Mouse (Mus musculus): ENCODE measurements around the gene Nxph1. TPM values are rescaled to one million over a fixed set of nuclear protein-coding genes. Genes with fewer than 3 reads are reported as not detected.

The Nxph1 gene
- polyA plus RNA-seq, 1 experiment = not detected

DNA sequence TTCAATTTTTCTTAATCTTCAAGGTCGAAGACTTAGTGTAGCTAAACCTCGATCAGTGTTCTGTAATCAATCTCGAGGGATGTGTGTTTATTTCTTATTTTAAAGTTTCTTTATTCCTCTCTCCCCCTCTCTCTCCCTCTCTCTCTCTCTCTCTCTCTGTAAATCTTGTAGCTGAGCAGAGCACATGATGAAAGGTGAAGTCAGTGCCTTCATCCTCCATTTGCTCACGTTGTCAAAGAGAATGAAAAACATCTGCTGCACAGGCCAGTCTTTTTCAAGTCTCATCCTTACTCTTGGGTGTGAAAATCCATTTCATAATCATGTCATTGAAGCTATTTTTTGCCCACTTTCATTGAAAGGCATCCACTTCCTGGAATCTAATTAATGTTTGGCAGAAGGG lies 12.1 kb upstream of the Nxph1 start:
- WGBS = 17% methylated on average over 4 of the region's 4 CpGs
- TF ChIP-seq POLR2A (IDR thresholded peaks at IDR 0.05; ENCODE audit: insufficient read depth, low read depth, low read length) (no peak), CTCF (IDR thresholded peaks at IDR 0.05; ENCODE audit: insufficient read depth, low read depth, low read length) (no peak)
- Histone ChIP-seq H3K4me3 (ENCODE audit: insufficient read depth, low read depth, low read length) (no peak overlapping the region), H3K27ac (ENCODE audit: insufficient read depth, low read depth, low read length) (no peak overlapping the region), H3K4me1 (ENCODE audit: control insufficient read depth, insufficient read depth, low read length) (no peaks in the 10 kb centered on the region)

DNA sequence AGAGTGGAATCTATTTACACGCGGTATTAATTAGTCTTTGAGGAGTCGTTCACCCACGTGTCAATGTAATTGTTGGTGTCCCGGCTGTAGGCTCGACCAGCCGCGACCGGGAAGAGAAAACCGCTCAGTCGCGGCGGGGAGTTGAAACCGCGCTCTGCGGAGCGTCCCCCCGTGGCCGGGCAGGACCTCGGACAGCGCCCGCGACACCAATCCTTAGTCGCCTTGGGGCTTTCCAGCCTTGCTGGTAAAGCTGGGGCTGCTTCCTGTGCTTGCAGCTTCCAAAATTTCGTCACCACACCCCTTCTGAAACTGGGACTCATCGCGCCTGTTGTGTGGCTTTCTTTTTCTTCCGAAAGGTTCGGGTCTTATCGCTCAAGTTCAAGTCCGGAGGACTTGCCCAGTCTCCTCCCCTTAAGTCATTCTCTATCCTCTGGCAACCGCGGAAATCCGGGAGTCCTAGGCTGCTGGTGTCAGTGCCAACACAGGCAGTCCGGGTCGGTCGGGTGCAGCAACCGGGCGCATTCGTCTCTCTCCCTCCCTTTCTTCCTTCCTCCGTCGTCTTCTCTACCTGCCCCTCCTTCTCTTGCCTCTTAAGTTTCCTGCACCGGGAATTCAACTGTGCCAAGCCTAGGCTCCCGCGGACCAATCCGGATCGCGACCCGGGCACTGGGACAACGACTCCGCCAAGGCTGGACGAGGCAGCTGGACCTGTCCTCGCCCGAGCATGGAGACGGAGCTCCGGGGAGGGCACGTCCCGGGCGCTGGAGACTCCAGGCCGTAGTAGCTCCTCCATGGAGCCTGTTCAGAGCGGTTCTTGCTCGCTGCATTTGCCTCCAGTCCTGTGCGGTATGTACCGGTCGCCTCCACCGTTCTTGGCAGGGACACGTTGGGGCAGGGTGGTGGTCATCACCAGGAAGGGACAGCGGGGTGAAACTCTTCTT lies 510 bp downstream of the Nxph1 start:
- peak overlapping the region; percentile 49 for H3K27ac ChIP-seq (ENCODE audit: insufficient read depth, low read depth, low read length)
- TF ChIP-seq CTCF (IDR thresholded peaks at IDR 0.05; ENCODE audit: insufficient read depth, low read depth, low read length) (no peak), POLR2A (IDR thresholded peaks at IDR 0.05; ENCODE audit: insufficient read depth, low read depth, low read length) (no peak)
- WGBS = under 1% methylated on average over 68 of the region's 68 CpGs
- H3K4me1 ChIP-seq (ENCODE audit: control insufficient read depth, insufficient read depth, low read length) = peaks cover 11% of the 10 kb centered on the region; the same call in 1 of the 2 replicates
- H3K4me3 ChIP-seq (ENCODE audit: insufficient read depth, low read depth, low read length) = peak overlapping the region; percentile 75

DNA sequence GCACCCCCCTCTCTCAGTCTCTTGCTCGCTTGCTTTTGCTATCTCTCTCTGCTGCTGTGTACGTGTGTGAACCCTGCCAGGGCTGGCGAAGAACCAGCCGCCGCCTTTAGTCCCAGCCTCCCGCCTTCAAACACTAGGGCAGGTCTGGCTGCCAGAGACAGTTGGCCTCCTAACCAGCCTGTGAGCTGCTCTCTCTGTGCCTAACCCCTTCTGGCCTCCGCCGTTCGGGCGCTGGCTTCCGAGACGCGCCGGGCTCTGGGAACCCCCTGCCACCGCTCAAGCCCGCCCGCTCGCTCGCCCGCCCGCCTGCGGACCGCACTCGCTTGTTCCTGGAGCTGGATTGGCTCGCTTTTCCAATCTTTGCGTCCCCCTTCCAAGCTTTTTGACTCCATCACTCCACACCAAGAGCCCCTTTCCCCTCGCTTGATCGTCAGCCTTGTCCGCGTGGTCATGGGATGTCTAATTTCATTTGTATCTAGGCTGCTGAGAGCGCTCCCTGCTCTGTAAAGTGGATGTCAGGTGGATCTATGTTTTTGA lies 1.5 kb downstream of the Nxph1 start:
- Histone ChIP-seq H3K27ac (ENCODE audit: insufficient read depth, low read depth, low read length) (peak overlapping the region; percentile 60), H3K4me3 (ENCODE audit: insufficient read depth, low read depth, low read length) (peak overlapping the region; percentile 75), H3K4me1 (ENCODE audit: control insufficient read depth, insufficient read depth, low read length) (peaks cover 11% of the 10 kb centered on the region; the same call in 1 of the 2 replicates)
- WGBS = under 1% methylated on average over 31 of the region's 31 CpGs
- TF ChIP-seq POLR2A (IDR thresholded peaks at IDR 0.05; ENCODE audit: insufficient read depth, low read depth, low read length) (0 out of 2 replicates have a peak, but pooled peaks have one; percentile 10), CTCF (IDR thresholded peaks at IDR 0.05; ENCODE audit: insufficient read depth, low read depth, low read length) (no peak)

DNA sequence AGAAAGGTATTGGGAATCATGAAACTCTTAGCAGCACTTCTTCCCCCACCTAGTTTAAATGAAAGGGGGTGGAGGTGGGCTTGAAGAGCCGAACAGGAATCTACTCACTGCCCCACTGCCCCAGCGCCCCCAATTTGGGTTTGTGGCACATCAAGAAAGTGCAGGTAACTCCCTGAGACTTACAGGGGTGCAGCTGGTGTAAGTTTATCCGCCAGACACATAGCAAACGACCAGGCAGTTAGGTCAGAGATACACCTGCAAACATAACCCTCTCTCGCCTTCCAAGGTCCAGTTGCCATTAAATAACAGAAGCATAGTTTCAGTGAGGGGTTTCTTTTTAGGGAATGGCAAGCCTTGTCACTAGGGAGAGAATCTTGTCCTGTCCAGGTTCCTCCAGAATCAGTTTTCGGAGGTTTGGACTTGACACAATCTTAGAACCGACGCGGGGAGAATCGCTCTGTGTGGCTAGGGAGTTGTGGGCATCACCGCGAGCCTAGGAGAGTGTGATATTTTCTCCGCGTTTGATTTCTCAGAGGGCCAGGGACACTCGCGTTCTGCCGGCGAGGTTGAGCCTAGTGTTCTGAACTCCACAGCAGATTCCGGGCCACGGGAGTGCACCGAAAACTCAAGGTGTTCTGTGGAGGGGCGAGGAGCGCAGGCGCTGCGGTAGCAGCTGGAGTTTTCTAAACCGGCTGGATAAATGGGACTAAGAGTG lies 2.5 kb downstream of the Nxph1 start:
- Histone ChIP-seq H3K4me1 (ENCODE audit: control insufficient read depth, insufficient read depth, low read length) (peaks cover 11% of the 10 kb centered on the region; the same call in 1 of the 2 replicates), H3K4me3 (ENCODE audit: insufficient read depth, low read depth, low read length) (peak overlapping the region; percentile 75), H3K27ac (ENCODE audit: insufficient read depth, low read depth, low read length) (peak overlapping the region; percentile 34)
- 2% methylated on average over 26 of the region's 26 CpGs for WGBS
- TF ChIP-seq POLR2A (IDR thresholded peaks at IDR 0.05; ENCODE audit: insufficient read depth, low read depth, low read length) = no peak
- no peak for TF ChIP-seq CTCF (IDR thresholded peaks at IDR 0.05; ENCODE audit: insufficient read depth, low read depth, low read length)

DNA sequence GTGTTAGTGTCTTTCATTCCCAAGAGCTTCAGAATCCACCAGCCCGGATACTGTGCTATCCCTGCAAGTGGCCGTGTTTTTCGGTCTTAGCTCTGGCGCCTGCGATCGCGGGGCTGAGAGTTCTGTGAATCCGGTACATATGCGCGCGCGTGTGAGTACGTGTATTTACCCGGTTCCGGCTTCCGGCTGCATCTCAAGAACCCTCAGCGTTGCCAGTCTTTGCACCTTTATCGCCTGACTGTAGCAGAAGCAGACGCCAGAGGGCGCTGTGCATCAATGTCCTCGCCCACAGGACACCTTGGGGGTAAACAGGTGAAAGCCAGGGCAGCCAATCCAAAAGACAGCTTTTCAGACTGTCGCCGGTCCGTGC lies 3.1 kb downstream of the Nxph1 start:
- Histone ChIP-seq H3K4me1 (ENCODE audit: control insufficient read depth, insufficient read depth, low read length) (peaks cover 11% of the 10 kb centered on the region; the same call in 1 of the 2 replicates), H3K27ac (ENCODE audit: insufficient read depth, low read depth, low read length) (peak overlapping the region; percentile 34), H3K4me3 (ENCODE audit: insufficient read depth, low read depth, low read length) (peak overlapping the region; percentile 75)
- peak; percentile 85 for TF ChIP-seq CTCF (IDR thresholded peaks at IDR 0.05; ENCODE audit: insufficient read depth, low read depth, low read length)
- no peak for TF ChIP-seq POLR2A (IDR thresholded peaks at IDR 0.05; ENCODE audit: insufficient read depth, low read depth, low read length)
- under 1% methylated on average over 24 of the region's 24 CpGs for WGBS

DNA sequence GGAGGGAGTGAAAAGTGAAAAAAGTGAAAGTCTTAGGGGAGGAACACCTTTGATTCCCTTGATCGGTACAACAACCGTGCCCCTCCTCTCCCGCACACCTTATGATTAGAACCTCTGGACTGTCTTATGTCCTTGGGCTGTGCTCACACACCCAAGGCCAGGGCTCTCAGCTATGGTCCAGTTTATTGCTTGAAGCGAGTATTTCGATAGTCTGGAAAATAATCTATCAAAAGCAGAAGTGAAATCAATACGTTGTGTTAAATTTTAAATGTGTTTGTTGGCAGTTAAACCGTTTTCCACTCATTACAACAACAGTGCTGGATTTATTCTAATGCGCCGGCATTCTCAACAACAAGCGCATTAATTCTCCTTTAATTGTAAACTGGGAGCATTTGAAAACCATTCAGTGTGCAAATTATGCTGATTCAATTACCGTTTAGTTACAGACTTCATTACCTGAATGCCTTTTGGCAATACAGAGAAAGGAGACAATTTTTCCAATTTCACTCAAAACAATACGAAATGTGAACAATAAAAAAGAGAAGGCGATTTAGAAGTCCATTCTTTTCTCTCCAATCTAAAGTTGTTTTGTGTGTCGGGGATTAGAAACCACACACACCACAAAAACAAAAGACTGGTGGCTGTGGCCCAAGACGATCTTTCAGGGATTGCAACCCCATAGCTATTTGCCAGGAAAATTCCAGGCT lies 3.8 kb downstream of the Nxph1 start:
- TF ChIP-seq CTCF (IDR thresholded peaks at IDR 0.05; ENCODE audit: insufficient read depth, low read depth, low read length) = no peak
- TF ChIP-seq POLR2A (IDR thresholded peaks at IDR 0.05; ENCODE audit: insufficient read depth, low read depth, low read length) = no peak
- WGBS = 27% methylated on average over 15 of the region's 15 CpGs
- H3K4me1 ChIP-seq (ENCODE audit: control insufficient read depth, insufficient read depth, low read length) = peaks cover 17% of the 10 kb centered on the region
- H3K27ac ChIP-seq (ENCODE audit: insufficient read depth, low read depth, low read length) = peak overlapping the region; percentile 34; the same call in 1 of the 2 replicates
- H3K4me3 ChIP-seq (ENCODE audit: insufficient read depth, low read depth, low read length) = peak overlapping the region; percentile 75

DNA sequence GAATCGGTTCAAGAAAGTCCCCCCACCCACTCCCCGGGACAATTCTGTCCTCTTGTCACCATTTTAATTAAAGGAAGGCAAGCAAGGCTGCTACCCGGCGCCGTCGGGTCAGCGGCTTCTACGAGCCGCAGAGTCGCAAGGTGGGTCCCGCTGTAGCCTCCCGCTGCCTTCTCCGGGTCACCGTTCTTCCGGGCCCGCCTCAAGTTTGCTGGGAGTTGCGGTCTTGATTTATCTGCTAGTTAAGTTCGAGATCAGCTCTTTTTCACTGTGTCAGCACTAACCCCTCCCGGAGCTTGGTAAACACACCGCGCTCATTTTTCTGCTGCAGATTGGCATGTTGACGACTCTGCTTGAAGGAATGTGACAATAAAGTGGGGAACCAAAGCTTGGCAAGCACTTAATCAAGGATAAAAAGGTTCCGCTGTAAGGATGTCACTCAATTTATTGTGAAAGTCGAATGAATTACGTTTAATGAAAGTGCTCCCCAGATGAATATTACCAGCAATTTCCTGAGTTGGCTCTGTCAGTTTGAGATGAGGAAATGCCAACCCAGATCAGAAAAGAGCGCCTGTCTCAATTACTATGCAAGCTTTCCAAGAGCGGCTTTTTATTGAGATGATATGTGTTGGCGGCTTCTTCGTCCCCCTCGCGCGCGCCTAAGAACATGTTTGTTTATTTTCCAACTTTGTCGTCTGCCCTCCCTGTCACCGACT lies 7.7 kb downstream of the Nxph1 start:
- Histone ChIP-seq H3K27ac (ENCODE audit: insufficient read depth, low read depth, low read length) (0 out of 2 replicates have a peak overlapping the region, but pooled peaks have one; percentile 8), H3K4me1 (ENCODE audit: control insufficient read depth, insufficient read depth, low read length) (peaks cover 13% of the 10 kb centered on the region), H3K4me3 (ENCODE audit: insufficient read depth, low read depth, low read length) (peak overlapping the region; percentile 38)
- no peak for TF ChIP-seq POLR2A (IDR thresholded peaks at IDR 0.05; ENCODE audit: insufficient read depth, low read depth, low read length)
- TF ChIP-seq CTCF (IDR thresholded peaks at IDR 0.05; ENCODE audit: insufficient read depth, low read depth, low read length) = no peak
- WGBS = 8% methylated on average over 35 of the region's 35 CpGs
